Mouse (Mus musculus) heart, adult 9 months (tissue): Measurements from ENCODE around the gene Nes.
A peak's percentile ranks its signal among the peaks of the same experiment; 100 is the strongest.

Experiments
- DNase-seq, 2 experiments: peaks; one replicate each; pipeline ENCODE4 v3.0.0; 2022; ENCODE audit warnings: low spot score in 2 of 2

Nes gene

DNA sequence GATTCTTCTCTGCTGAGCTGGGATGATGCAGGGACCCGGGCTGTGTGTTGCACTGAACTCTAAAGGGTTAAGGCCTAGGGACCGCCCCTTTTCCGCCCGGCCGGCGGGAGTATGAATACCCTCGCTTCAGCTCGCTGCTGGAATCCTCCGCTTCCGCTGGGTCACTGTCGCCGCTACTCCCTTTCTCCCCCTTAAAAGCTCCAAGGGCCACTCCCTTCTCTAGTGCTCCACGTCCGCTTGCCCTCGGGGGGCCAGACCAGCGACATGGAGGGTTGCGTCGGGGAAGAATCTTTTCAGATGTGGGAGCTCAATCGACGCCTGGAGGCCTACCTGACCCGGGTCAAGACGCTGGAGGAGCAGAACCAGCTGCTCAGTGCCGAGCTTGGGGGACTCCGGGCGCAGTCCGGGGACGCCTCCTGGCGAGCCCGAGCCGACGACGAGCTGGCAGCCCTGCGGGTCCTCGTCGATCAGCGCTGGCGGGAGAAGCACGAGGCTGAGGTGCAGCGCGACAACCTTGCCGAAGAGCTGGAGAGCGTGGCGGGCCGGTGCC, at the start of gene Nes:
Nes (plus strand) TSS at position 140 of the 550 bp plus-strand sequence.
- DNase-seq, result peak; percentile 75 to 85

DNA sequence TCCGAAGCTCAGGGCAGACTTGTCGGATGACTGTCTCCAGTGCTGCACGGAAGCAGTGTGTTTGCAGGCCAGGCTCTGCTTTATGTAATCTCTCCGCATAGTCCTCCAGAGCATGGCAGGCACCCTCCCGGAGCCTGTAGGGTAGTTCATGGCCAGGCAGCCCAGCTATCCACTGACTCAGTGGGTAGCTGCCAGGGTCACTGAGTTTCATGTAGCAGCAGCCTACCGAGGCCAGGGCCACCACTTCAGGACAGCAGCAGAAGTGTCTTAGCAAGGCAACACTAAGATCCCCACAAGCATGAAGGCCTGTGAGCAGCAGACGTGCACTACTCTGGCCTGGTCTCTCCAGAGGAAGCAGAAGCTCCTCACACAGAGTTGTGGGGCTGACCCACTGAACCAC, 45.9 kb upstream of the Nes start:
- no peak for DNase-seq

- no peak for DNase-seq
These were observed 43.4 kb upstream of the Nes start for GRCm38 (mm10) chr3:87927452-87927851.

- no peak for DNase-seq
These were observed 41.4 kb upstream of the Nes start for GRCm38 (mm10) chr3:87929341-87930077.

DNA sequence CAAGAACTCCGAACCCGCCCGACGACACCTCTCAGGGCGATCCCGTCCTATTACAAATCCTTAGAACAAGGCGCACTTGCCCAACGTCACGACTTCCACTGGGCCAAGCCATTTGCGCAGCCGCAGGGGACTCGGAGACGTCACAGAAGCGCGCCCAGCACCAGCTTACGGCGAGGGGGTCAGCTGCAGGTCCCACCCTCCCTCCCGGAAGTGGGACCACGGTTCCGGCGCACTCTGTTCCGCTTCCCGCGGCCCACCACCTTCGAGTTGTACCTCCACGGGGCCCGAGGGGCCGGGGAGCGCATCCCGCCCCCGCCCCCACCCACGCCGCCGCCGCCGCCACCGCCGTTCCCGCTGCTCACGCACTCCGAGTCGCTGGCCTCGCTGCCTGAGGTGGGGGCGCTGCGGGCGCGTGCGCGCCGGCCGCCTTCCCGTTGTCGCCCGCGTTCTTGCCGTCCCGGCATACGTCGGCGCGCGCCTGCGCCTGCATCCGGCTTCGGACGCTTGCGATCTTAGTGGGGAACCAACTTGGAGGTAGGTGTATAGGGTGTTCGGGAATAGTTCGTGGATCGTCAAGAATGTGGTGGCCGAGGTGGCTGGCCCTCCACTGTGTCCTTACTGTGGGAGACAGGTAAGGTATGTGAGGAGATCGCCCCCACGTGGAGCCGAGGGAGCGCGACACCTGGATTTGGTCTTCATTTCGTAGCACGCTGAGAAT, 40.6 kb upstream of the Nes start, which contains the start of the genes Isg20l2 and Rrnad1:
Isg20l2 (plus strand) TSS at position 237 of the 718 bp plus-strand sequence.
Rrnad1 (minus strand) TSS at position 640 of the 718 bp plus-strand sequence.
- DNase-seq, result peak; percentile 96

DNA sequence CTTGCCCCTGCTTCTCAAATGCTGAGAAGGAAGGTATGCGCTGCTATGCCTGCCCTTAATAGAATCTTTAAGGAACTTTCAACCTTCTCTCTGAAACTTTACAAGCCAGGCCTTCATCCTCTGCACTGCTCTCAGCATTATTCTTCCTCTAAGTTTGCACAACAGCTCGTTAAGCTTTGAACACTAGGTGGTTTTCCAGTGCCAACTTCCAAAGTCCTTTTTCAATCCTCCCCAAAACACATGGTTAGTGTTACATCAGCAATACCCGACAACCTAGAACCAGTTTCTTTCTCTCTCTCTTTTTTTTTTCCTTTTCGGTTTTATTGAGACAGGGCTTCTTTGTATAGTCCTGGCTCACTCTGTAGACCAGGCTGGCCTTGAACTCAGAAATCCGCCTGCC, 36.9 kb upstream of the Nes start:
- DNase-seq, result no peak

GRCm38 (mm10) chr3:87934501-87934900, 36.4 kb upstream of the Nes start:
- no peak for DNase-seq

DNA sequence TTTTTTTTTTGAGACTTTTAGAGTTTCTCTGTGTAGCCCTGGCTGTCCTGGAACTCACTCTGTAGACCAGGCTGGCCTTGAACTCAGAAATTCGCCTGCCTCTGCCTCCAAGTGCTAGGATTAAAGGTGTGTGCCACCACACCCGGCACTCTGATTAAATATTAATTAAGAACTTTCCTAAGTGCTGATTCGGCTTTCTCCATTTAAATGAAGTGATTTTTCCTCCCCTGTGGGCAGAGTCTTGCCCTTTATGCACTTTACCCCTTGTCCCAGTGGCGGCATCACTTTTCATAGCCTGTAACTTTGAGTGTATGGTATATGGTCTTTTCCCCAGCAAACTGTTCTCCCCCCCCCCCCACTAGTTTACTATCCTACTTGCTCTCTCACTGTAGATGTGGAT, 35.7 kb upstream of the Nes start:
- DNase-seq, result no peak

DNA sequence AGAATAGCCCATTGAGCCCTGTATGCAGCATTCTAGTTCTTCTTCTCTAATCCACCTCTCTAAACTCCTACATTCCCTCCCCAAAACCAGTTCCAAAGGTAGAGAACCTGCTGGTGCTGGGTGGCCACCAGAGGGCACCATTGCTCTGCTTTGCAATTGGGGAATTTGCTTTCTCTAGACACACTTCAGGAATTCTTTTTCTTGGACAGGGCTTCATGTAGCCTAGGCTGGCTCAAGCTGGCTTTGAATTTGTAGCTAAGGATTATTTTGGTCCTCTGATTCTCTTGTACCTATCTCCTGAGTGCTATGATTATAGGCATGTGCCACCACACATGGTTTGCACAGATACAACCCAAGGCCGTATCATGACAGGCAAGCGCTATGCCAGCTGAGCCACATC, 35.1 kb upstream of the Nes start:
- DNase-seq, result peak in 1 of 2 experiments; percentile 56

DNA sequence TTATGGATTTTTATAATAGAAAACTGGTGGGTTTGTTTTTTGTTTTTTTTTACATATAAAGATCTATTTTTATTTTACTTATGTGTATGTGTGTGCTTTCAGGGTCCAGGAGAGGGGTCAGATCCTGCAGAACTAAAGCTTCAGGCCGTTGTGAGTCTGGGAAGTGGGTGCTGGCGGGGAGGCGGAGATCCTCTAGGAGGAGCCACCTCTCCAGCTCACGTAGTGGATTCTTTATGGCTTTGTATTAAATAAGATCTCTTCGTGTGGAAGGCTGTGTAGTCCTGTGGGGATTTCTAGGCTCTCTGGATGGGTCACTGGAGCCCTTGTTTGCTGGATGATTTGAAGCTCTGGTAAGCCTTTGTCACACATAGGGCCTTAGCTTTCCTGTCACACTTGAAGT, 30.3 kb upstream of the Nes start:
- DNase-seq, result no peak

DNA sequence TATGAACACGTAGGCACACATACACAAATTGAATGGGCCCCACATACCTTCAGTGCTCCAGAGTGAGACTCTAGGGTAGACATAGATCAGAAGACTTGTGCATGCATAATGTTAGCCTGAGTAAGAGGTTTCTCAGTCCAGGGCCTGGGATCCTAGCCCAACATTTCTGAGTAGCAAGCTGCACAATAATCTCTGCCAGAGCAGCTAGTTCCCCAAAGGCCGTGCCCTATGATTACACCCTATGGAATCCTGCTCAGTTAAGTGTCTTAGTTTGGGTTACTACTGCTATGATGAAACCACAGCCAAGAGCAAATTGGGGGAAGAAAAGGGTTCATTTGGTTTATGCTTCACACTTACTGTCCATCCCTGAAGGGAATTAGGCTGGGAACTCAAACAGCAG, 28.4 kb upstream of the Nes start:
- no peak for DNase-seq

DNA sequence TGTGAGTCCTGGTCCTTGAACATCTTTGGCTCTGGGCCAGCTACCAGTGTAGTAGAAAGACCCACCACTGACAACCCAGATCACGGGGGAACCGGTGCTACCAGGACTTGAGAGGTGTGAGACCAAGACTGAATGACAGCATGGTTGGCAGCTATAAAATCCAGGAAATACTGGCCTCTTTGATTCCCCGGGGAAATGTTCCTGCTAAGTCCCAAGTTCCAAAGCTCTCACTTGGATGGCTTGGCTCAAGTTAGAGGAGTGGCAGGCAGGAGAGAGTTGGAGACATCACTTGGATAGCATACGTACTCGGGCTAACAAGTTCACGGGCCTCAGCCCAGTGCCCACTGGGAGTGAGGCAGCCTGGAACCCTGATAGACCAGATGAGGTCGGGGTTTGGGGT, 27.3 kb upstream of the Nes start:
- no peak for DNase-seq

GRCm38 (mm10) chr3:87944838-87945600, 25.9 kb upstream of the Nes start:
- peak in 1 of 2 experiments; percentile 21 for DNase-seq

DNA sequence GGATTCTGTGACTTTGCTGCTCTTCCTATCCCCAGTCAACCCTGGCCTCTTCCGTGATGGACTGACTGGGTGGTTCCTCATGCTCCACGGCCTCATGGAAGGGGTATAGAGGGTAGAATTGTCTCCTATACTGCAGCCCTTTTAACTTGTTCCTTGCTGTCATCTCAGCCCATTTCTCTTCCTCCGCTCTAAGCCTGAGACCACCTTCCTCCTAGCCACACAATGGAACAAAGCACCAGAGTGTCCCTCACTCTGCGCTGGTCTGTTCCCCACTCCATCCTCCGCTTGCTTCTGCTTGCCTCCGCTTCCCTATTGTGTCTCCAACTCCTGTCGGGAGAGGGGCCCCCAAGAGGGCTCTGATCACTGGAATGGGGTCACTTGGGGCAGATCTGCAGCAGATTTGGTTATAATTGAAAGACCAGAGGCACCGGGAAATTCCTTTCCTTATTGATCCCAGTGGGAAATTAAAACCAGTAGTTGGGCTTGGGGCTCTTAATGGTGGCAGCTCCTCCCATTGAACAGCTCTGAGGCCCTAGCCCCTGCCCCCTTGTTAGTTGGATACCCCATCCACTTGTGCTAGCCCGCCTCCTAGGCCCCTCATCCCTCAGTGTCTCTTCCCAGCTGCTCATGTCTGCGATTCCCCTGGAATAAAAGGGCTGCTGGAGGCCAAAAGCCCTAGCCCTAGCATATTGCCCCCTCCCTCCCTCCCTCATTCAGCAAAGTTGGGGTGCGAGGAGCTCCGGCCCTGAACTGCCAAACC, 24.9 kb upstream of the Nes start:
- no peak for DNase-seq

DNA sequence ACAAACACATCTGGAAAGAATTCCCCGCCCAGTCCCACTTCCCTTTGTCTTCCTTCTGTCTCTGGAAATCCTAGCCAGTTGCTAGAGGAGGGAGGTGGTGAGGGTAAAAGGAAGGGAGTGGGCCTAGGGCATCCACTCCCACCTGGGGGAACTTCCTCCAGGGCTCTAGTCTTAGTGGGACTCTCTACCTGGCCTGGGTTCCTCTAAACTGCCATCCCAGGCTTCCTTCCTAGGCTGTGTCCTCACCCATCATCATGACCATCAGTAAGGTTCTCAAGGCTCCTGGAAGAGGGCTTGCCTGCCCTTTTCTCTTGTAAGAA, 24.4 kb upstream of the Nes start:
- no peak for DNase-seq

DNA sequence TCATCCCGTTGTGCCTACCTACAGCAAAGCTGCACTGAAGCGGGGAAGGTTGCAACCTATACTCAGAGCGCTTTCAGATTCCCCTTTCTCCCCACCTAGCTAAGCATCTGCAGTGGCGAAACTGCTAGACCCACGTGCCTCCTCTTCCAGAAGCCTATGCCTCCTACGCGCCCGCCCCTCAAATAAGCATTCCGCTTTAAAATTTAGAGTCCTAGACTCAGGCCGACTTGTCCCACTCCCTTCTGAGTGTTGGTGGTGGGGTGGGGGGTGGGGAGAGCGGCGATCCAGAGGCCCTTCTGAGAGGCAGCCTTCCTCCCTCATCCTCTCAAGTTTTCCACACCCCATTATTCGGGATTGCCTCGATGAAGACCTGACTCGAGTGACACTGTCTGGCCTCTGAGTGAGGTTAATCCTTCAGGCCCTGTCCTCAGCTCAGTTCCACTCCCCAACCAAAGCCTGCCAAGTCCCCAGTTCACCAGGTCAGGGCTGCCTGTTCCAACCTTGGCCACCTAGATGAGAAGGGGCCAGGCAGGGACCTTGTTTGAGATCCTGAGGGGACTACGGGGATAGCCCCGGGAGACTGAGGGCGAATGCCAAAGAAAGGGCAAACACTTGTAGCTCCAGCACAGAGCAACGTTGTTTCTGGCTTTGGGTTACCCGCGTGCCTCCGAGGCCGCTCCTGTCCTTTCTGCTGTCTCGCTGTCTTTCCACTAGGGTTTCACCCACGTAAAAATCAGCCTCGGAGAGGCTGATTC, 23.6 kb upstream of the Nes start:
- no peak for DNase-seq

DNA sequence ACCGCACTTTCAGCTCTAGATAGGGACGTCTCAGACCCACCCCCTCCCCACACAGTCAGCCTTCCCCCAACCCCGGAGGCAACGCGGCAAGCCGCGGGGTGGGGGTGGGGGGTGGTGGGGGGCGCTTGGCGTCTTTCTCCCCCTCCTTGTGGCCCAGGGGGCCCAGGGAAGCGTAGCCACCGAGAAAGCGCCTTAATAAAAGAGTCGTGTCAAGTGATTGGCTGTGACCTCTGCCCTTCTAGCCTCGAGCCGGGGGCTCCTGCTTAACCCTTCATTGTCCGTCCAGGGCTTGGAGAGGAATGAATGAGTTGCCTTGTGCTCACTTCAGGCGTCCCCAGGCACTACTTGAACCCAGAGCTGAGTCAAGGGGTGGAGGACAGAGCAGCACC, 23.1 kb upstream of the Nes start:
- DNase-seq, result no peak

GRCm38 (mm10) chr3:87948378-87949265, 22.3 kb upstream of the Nes start, which contains the start of gene Crabp2:
Gene Crabp2, plus strand, starts transcription at chr3:87948666.
- DNase-seq, result no peak

DNA sequence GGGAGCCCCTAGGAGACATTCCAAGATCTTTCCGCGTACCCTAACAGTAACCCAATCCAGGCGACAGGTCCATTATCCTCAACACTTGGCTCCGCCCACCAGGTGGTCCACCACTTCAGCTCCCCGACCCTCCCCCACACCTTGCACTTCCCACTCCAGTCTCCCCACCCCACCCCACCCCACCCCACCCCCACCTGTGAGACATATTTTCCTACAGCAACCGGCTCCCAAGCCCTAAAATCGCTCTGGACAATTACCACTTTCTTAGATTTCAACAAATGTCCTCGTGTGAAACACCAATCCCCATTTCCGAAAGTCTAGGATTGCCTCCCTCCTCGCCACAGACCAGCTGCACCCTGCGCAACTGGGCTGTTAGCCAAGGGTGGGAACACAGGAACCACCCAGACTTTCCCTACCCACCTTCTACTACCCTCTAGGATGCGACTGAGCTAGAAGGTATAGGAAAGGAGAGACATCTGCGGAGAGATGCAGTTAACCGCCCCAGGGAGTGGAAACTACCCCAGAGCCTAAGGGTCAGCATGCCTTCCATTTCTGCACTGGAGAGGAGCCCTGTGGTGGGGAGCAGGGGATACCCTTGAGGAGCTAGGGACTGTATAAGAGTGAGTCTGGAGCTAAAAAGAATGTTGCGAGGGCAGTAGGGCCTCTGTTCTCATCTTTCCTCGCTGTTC, 21.5 kb upstream of the Nes start:
- DNase-seq, result no peak
